Comparison of ENCODE assay signal across 8 mouse cellular contexts in the genomic region with DNA sequence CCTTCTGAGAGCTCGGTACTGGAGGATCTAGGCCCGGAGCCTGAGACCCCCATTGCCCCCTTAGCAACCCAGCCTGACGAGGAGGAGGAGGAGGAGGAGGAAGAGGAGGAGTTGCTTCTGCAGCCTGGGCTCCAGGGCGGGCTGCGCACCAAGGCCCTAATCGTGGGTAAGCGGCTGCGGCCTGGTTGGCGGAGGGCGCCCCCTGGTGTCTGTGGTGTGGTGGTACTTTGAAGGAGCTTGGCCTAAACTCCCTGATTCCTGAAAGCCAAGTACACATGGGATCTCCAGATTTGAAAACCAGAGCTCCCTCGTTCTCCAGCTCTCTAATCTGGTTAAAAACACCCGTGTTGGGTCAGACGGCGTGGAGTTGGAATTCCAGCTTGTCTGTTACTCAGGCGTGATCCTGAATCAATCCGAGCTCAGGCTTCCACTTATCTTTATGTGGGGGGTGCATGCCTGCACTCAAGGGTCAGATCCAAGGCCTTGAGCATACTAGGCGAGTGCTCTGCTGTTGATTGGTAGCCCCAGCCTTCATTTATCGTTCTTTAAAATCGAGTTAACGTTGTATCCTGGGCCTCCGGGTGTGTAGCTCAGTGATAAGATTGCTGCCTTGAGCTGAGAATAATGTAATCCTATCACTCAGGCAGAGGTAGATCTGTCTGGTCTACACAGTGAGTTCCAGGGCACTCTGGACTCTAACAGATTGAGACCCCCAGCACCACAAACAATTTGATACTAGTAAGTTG. TPM values are rescaled to one million over a fixed set of nuclear protein-coding genes. Genes with fewer than 3 reads are reported as not detected.
DNase-seq lines count a peak whose midpoint lies in the region; ATAC-seq lines count a peak whose summit lies in the region.

No protein-coding gene starts in this region.

- peaks cover 3% of the 10 kb centered on the region; the same call in 1 of the 2 replicates for H3K4me1 ChIP-seq in embryonic facial prominence, embryonic 11.5 days (ENCODE audit: control insufficient read depth, insufficient read depth, low read length)
- H3K4me1 ChIP-seq in limb, embryonic 15.5 days = peaks cover 32% of the 10 kb centered on the region

- no peaks in the 10 kb centered on the region; the same call in 1 of the 2 replicates for H3K9me3 ChIP-seq in embryonic facial prominence, embryonic 11.5 days (replicated peaks; ENCODE audit: control insufficient read depth, low read length)
- no peaks in the 10 kb centered on the region for H3K9me3 ChIP-seq in limb, embryonic 15.5 days

- H3K4me3 ChIP-seq in embryonic facial prominence, embryonic 11.5 days (ENCODE audit: low read depth, low read length) = no peak overlapping the region
- H3K4me3 ChIP-seq in limb, embryonic 15.5 days = no peak overlapping the region

- no peaks in the 10 kb centered on the region for H3K27me3 ChIP-seq in embryonic facial prominence, embryonic 11.5 days (ENCODE audit: control insufficient read depth, insufficient read depth, low read length)
- no peaks in the 10 kb centered on the region for H3K27me3 ChIP-seq in limb, embryonic 15.5 days

- H3K9ac ChIP-seq in embryonic facial prominence, embryonic 11.5 days (replicated peaks; ENCODE audit: low read length) = no peak overlapping the region
- no peak overlapping the region for H3K9ac ChIP-seq in limb, embryonic 15.5 days

- H3K36me3 ChIP-seq in embryonic facial prominence, embryonic 11.5 days (replicated peaks; ENCODE audit: control insufficient read depth, insufficient read depth, low read depth, low read length) = peaks cover 7% of the 10 kb centered on the region
- H3K36me3 ChIP-seq in limb, embryonic 15.5 days = peaks cover 26% of the 10 kb centered on the region

- 32% methylated on average over 21 of the region's 21 CpGs for WGBS in embryonic facial prominence, embryonic 11.5 days
- 31% methylated on average over 21 of the region's 21 CpGs for WGBS in limb, embryonic 15.5 days

- no peak overlapping the region for H3K4me2 ChIP-seq in embryonic facial prominence, embryonic 11.5 days (ENCODE audit: low read depth, low read length)
- no peak overlapping the region for H3K4me2 ChIP-seq in limb, embryonic 15.5 days

- H3K27ac ChIP-seq in embryonic facial prominence, embryonic 11.5 days (replicated peaks; ENCODE audit: low read depth, low read length) = no peak overlapping the region
- peak overlapping the region; percentile 40; the same call in 1 of the 2 replicates for H3K27ac ChIP-seq in limb, embryonic 15.5 days

- no peak for ATAC-seq in embryonic facial prominence, embryonic 11.5 days (replicated peaks; ENCODE audit: insufficient number of reproducible peaks, low FRiP score, low TSS enrichment, low read depth)
- no peak for ATAC-seq in limb, embryonic 15.5 days (ENCODE audit: insufficient number of reproducible peaks, low FRiP score, low TSS enrichment, low read depth)
- ATAC-seq in monocyte, adult 5-6 weeks (replicated peaks; ENCODE audit: insufficient number of reproducible peaks, low FRiP score, low TSS enrichment, poor library complexity, severe bottlenecking) = peak; percentile 63

- peak; percentile 84 for DNase-seq in layer of hippocampus, adult 11-12 months (ENCODE audit: low spot score)
- no peak for DNase-seq in layer of hippocampus, adult 9-10 months (ENCODE audit: low spot score)
- peak; percentile 86 for DNase-seq in embryonic facial prominence, embryonic 11.5 days (ENCODE audit: low spot score)
- peak; percentile 90 to 96 for DNase-seq in heart, adult 18-20 months
- DNase-seq in kidney, adult 8-10 months = peak; percentile 76 to 85
- peak; percentile 78 to 89 for DNase-seq in spleen, postnatal 14 days (ENCODE audit: low spot score in 2 of 2)

RNA-seq across cellular contexts. Expression of gene Dhx16, which starts 5.7 kb away (rescaled TPM):
- 38.6 and 47.2 TPM in 2 replicates for polyA plus RNA-seq in embryonic facial prominence, embryonic 11.5 days (2014; fragmentation: Nextera tagmentation; extraction: Ambion mirVana)
- 10 to 100 TPM; 18.3 to 20.4 TPM for total RNA-seq in heart, adult 18-20 months (2021)
- polyA plus RNA-seq in limb, embryonic 15.5 days (2015; fragmentation: Nextera tagmentation; extraction: Ambion mirVana) = 36.8 and 41.3 TPM in 2 replicates
- 67.7 to 106 TPM (median 105 TPM) in 3 replicates for total RNA-seq in monocyte, adult 5-6 weeks (2017)

RNA-seq across cellular contexts. Expression of gene Ppp1r18, which starts 8.6 kb away (rescaled TPM):
- polyA plus RNA-seq in embryonic facial prominence, embryonic 11.5 days (2014; fragmentation: Nextera tagmentation; extraction: Ambion mirVana) = 24.1 and 24.6 TPM in 2 replicates
- total RNA-seq in heart, adult 18-20 months (2021) = 10 to 100 TPM; 15.5 to 15.7 TPM
- polyA plus RNA-seq in limb, embryonic 15.5 days (2015; fragmentation: Nextera tagmentation; extraction: Ambion mirVana) = 24.8 and 28.8 TPM in 2 replicates
- 65.6 to 113 TPM (median 72.3 TPM) in 3 replicates for total RNA-seq in monocyte, adult 5-6 weeks (2017)

RNA-seq across cellular contexts. Expression of gene Nrm, which starts 12.8 kb away (rescaled TPM):
- polyA plus RNA-seq in embryonic facial prominence, embryonic 11.5 days (2014; fragmentation: Nextera tagmentation; extraction: Ambion mirVana) = 48.8 and 53.2 TPM in 2 replicates
- 1 to 10 TPM; 1.8 to 2.5 TPM for total RNA-seq in heart, adult 18-20 months (2021)
- 55.5 and 59.0 TPM in 2 replicates for polyA plus RNA-seq in limb, embryonic 15.5 days (2015; fragmentation: Nextera tagmentation; extraction: Ambion mirVana)
- total RNA-seq in monocyte, adult 5-6 weeks (2017) = 18.1 to 25.9 TPM (median 25.6 TPM) in 3 replicates

RNA-seq across cellular contexts. Expression of gene 2310061I04Rik, which starts 23.3 kb away (rescaled TPM):
- 21.2 and 25.6 TPM in 2 replicates for polyA plus RNA-seq in embryonic facial prominence, embryonic 11.5 days (2014; fragmentation: Nextera tagmentation; extraction: Ambion mirVana)
- 100 to 1,000 TPM; 101 to 105 TPM for total RNA-seq in heart, adult 18-20 months (2021)
- polyA plus RNA-seq in limb, embryonic 15.5 days (2015; fragmentation: Nextera tagmentation; extraction: Ambion mirVana) = 18.0 and 23.0 TPM in 2 replicates
- 1.8 to 10.4 TPM (median 5.7 TPM) in 3 replicates for total RNA-seq in monocyte, adult 5-6 weeks (2017)

RNA-seq across cellular contexts. Expression of gene Mdc1, which starts 32.6 kb away (rescaled TPM):
- 22.2 and 23.4 TPM in 2 replicates for polyA plus RNA-seq in embryonic facial prominence, embryonic 11.5 days (2014; fragmentation: Nextera tagmentation; extraction: Ambion mirVana)
- total RNA-seq in heart, adult 18-20 months (2021) = 10 to 100 TPM; 13.3 to 17.8 TPM
- 13.0 and 15.0 TPM in 2 replicates for polyA plus RNA-seq in limb, embryonic 15.5 days (2015; fragmentation: Nextera tagmentation; extraction: Ambion mirVana)
- total RNA-seq in monocyte, adult 5-6 weeks (2017) = 10.9 to 26.0 TPM (median 11.1 TPM) in 3 replicates
